Mouse (Mus musculus) testis, adult 2 months (tissue): ENCODE data around the gene C7.

ENCODE experiments used
- CTCF ChIP-seq: fragments of 200-500 bp; IDR thresholded peaks from 2 replicates; pipeline ENCODE4 v1.5.1; 2012; ENCODE audit warnings: low read depth, mild to moderate bottlenecking, inconsistent platforms, low read length, moderate library complexity; ENCODE audit not compliant: control insufficient read depth, insufficient read depth, insufficient replicate concordance
- POLR2A ChIP-seq: fragments of 200-500 bp; IDR thresholded peaks from 2 replicates; pipeline ENCODE4 v1.6.1; 2012; ENCODE audit warnings: low read depth, mild to moderate bottlenecking, inconsistent platforms, low read length, moderate library complexity; ENCODE audit not compliant: control insufficient read depth

- TF ChIP-seq POLR2A (no peak), CTCF (no peak)
Measured at GRCm38 (mm10) chr15:5105891-5106290, 42.4 kb upstream of the C7 start.
